Mouse (Mus musculus): ENCODE results near the gene Mrnip.

GRCm38 (mm10) chr11:50248473-50249171 is 74.4 kb downstream of the Mrnip start:
- TF ChIP-seq FLI1 (IDR thresholded peaks at IDR 0.05; ENCODE audit: low read length): no peak
- TF ChIP-seq GATA1 (IDR thresholded peaks at IDR 0.05; ENCODE audit: borderline replicate concordance, low read length): no peak
